Mouse (Mus musculus): ENCODE data around the gene Shank2.

DNA sequence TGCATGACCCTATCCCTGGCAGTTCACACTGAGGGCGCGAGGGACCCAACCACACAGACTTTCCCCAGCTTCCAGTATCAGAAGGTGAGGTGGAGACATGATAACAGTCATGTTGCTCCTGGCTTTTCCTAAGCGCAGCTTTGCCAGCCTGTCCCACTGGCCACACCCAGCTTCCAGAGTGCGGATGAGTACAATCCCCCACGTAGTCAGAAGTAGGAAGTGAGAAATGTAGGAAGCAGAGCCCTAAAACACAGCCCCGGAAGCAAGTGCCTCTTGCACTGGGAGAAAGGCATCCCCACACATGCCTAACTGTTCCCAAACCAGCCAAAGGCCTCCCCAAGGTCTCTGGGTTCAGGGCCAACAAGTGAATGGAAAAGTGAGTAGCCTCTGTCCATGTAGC is 314.5 kb downstream of the Shank2 start:
- TF ChIP-seq POLR2A (IDR thresholded peaks at IDR 0.05; ENCODE audit: borderline replicate concordance, control insufficient read depth, low read depth, low read length), result no peak
- TF ChIP-seq CTCF (IDR thresholded peaks at IDR 0.05; ENCODE audit: control insufficient read depth, insufficient read depth, low read length), result no peak

Measured in bone marrow, adult 2 months (tissue).